Comparison of ENCODE assay signal across 21 mouse cellular contexts in genomic region chr2:129874509-129875095, GRCm38 (mm10).
DNase-seq lines count a peak whose midpoint lies in the region; ATAC-seq lines count a peak whose summit lies in the region.
"Had no signal": no experiment of that assay in that cellular context is flagged by ENCODE, and none has a peak within 500 bp of the region (broad histone marks: within the 10 kb centered on the region; RNA-seq: fewer than 3 reads in every experiment).

No protein-coding gene starts in this region.

- ATAC-seq in frontal cortex, adult (ENCODE audit: low TSS enrichment) = peak; percentile 49
- ATAC-seq in hindbrain, embryonic 16.5 days = 0 out of 2 replicates have a peak, but pooled peaks have one; percentile 14
- ATAC-seq in hindbrain, embryonic 13.5 days (ENCODE audit: low FRiP score) = no peak
- ATAC-seq in megakaryocyte progenitor cell, adult 5-6 weeks (replicated peaks; ENCODE audit: poor library complexity) = no peak
- ATAC-seq: CD4-positive, CD25-positive, alpha-beta regulatory T cell, adult 4 months; intestine, embryonic 15.5 days had no signal

- DNase-seq in frontal cortex, postnatal 36 days (ENCODE audit: low spot score in 2 of 2) = no peak
- DNase-seq in retina, postnatal 1 day = peak; percentile 57
- no peak for DNase-seq in retina, embryonic 14.5 days (ENCODE audit: low spot score)
- DNase-seq: adrenal gland, adult 8-10 months; adrenal gland, postnatal 36 days; cerebellum, adult 11 months; gastrocnemius, postnatal 25 days; heart, adult 2 months; heart, postnatal 4 days; kidney, adult 11 months had no signal

- no peak overlapping the region for H3K4me3 ChIP-seq in hindbrain, embryonic 16.5 days (ENCODE audit: low read length)
- no peak overlapping the region for H3K4me3 ChIP-seq in hindbrain, embryonic 13.5 days
- H3K4me3 ChIP-seq: embryonic facial prominence, embryonic 12.5 days; embryonic facial prominence, embryonic 15.5 days; forebrain, embryonic 15.5 days; heart, adult 2 months; heart, embryonic 10.5 days; hindbrain, embryonic 15.5 days; intestine, embryonic 15.5 days had no signal

- WGBS in hindbrain, embryonic 16.5 days = 63% methylated on average over 10 of the region's 10 CpGs
- WGBS in hindbrain, embryonic 13.5 days = 72% methylated on average over 10 of the region's 10 CpGs

- H3K9ac ChIP-seq in hindbrain, embryonic 16.5 days (ENCODE audit: low read depth, low read length) = no peak overlapping the region
- no peak overlapping the region for H3K9ac ChIP-seq in hindbrain, embryonic 13.5 days
- H3K9ac ChIP-seq: embryonic facial prominence, embryonic 12.5 days; embryonic facial prominence, embryonic 15.5 days; forebrain, embryonic 15.5 days; hindbrain, embryonic 15.5 days; intestine, embryonic 15.5 days had no signal

- H3K36me3 ChIP-seq in hindbrain, embryonic 16.5 days (ENCODE audit: control insufficient read depth, insufficient read depth, low read length) = no peaks in the 10 kb centered on the region
- H3K36me3 ChIP-seq in hindbrain, embryonic 13.5 days = no peaks in the 10 kb centered on the region
- H3K36me3 ChIP-seq: embryonic facial prominence, embryonic 12.5 days; embryonic facial prominence, embryonic 15.5 days; forebrain, embryonic 15.5 days; heart, embryonic 10.5 days; hindbrain, embryonic 15.5 days; intestine, embryonic 15.5 days had no signal

- H3K27ac ChIP-seq in hindbrain, embryonic 16.5 days (ENCODE audit: low read depth, low read length) = no peak overlapping the region
- H3K27ac ChIP-seq in hindbrain, embryonic 13.5 days = no peak overlapping the region
- H3K27ac ChIP-seq: embryonic facial prominence, embryonic 12.5 days; embryonic facial prominence, embryonic 15.5 days; forebrain, embryonic 15.5 days; heart, adult 2 months; heart, embryonic 10.5 days; hindbrain, embryonic 15.5 days; intestine, embryonic 15.5 days had no signal

- no peaks in the 10 kb centered on the region; the same call in 1 of the 2 replicates for H3K4me1 ChIP-seq in hindbrain, embryonic 16.5 days (ENCODE audit: control insufficient read depth, insufficient read depth, low read depth, low read length)
- 0 out of 2 replicates have a peak, but pooled peaks cover 4% of the 10 kb centered on the region for H3K4me1 ChIP-seq in hindbrain, embryonic 13.5 days (replicated peaks)
- H3K4me1 ChIP-seq: embryonic facial prominence, embryonic 12.5 days; embryonic facial prominence, embryonic 15.5 days; intestine, embryonic 15.5 days had no signal

- no peaks in the 10 kb centered on the region for H3K9me3 ChIP-seq in hindbrain, embryonic 16.5 days (ENCODE audit: control insufficient read depth, low read length)
- H3K9me3 ChIP-seq in hindbrain, embryonic 13.5 days = no peaks in the 10 kb centered on the region
- H3K9me3 ChIP-seq: embryonic facial prominence, embryonic 12.5 days; embryonic facial prominence, embryonic 15.5 days; forebrain, embryonic 15.5 days; heart, embryonic 10.5 days; hindbrain, embryonic 15.5 days; intestine, embryonic 15.5 days had no signal

- no peak overlapping the region for H3K4me2 ChIP-seq in hindbrain, embryonic 16.5 days (ENCODE audit: low read length)
- no peak overlapping the region for H3K4me2 ChIP-seq in hindbrain, embryonic 13.5 days
- H3K4me2 ChIP-seq: embryonic facial prominence, embryonic 12.5 days; embryonic facial prominence, embryonic 15.5 days; forebrain, embryonic 15.5 days; hindbrain, embryonic 15.5 days; intestine, embryonic 15.5 days had no signal

- H3K27me3 ChIP-seq in hindbrain, embryonic 16.5 days (replicated peaks; ENCODE audit: control insufficient read depth, insufficient read depth, low read length) = no peaks in the 10 kb centered on the region
- H3K27me3 ChIP-seq in hindbrain, embryonic 13.5 days = no peaks in the 10 kb centered on the region
- H3K27me3 ChIP-seq: embryonic facial prominence, embryonic 12.5 days; forebrain, embryonic 15.5 days; hindbrain, embryonic 15.5 days; intestine, embryonic 15.5 days had no signal

Comparison
In these comparisons a context has a peak if more than half of its experiments do, and no peak if none do; other contexts are left out.
1. ATAC-seq: peak in frontal cortex, adult (single experiment) and hindbrain, embryonic 16.5 days (single experiment); none in hindbrain, embryonic 13.5 days (single experiment) and megakaryocyte progenitor cell, adult 5-6 weeks (single experiment).